Mouse (Mus musculus) thymus, postnatal 25 days (tissue): Measurements from ENCODE around the gene Clec10a.
"Not testable (repeated sequence)": the region's sequence is repeated elsewhere in the genome, so short reads cannot be mapped to it uniquely, and the experiment has no call there.

Experiments used
- DNase-seq: peaks from one replicate; pipeline ENCODE4 v3.0.0; 2022

The Clec10a gene

GRCm38 (mm10) chr11:70155897-70156296 lies at the start of gene Clec10a:
Gene Clec10a (plus strand): TSS chr11:70156197.
- DNase-seq: not testable (repeated sequence)

DNA sequence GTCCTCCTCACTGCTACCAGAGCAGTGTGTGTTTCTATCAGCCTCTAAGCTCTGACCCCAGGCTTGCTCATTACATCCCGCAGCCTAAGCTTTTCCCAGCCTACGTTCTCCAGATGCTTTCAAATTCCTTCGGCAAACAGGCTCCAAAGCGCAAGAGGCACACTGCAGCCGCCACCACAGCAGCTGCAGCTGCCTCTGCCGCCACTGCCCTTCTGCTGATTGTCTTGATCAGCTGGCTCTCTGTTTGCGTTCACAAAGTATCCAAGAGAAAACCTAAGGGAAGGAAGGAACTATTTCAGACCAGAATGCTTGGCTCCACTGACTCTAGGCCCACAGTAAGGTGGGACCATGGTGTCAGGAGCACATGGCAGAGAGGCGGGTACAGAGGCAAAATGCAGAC lies 48.9 kb upstream of the Clec10a start:
- no peak for DNase-seq

- DNase-seq: peak; percentile 63
These were observed 45.9 kb upstream of the Clec10a start for GRCm38 (mm10) chr11:70110146-70110545.

DNA sequence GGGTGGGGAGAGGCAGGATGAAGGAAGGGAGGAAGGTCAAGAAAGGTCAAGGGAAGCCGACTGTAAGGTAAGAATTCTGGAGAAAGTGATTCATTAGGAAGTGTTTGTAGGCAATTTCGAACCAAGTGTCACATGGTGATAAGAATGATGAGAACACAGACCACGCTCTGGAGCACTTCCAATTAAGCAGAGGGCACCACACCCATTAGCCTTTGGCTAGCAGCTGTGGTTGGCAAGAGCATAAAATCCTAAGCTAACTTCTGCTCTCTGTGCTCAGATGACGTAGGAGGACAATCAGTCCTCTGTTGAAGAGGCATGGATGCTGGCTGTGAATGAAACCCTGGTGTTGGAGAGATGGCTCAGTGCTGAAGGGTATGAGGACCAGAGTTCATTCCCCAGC lies 41.4 kb upstream of the Clec10a start:
- no peak for DNase-seq

DNA sequence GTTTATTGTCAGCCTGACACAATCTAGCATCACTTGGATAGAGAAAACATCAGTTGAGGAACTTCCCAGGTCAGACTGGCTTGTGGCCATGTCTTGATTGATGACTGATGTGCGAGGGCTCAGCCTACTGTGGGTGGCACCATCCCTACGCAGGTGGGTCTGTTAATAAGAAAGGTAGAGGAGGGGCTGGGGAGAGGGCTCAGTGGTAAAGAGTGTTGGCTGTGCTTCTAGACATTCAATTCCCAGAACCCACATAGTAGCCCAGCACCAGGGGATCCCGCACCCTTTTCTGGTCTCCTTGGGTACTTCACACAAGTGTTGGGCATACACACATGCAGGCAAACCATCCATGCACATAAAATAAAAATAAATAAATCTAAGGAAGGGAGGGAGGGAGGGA lies 40.1 kb upstream of the Clec10a start:
- DNase-seq: no peak

DNA sequence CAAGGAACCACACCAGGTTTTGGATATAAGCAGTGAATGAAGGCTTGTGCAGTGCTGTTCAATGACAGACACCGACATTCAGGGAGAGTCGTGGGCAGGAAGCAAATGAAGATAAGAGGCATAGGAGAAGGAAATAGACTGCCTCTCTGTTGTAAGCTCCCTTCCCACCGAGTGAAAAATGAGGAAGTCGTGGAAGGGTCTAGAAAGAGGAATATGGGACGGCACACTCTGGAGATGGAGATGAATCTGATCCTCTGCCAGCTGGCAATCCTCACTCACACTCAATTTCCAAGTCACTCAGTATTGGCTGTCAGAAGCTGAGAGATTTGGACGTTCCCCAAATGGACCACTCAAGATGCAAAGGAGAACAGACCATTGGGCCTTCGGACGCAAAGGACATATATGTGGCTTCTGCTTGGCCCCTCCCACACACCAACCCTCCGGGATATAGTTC lies 26.0 kb upstream of the Clec10a start, which contains the start of gene Mgl2:
TSS of gene Mgl2 (plus strand) at position 404 of the 454 bp plus-strand sequence.
- DNase-seq: no peak

GRCm38 (mm10) chr11:70135001-70135400 lies 21.0 kb upstream of the Clec10a start:
- DNase-seq: not testable (repeated sequence)

GRCm38 (mm10) chr11:70135925-70136324 lies 20.1 kb upstream of the Clec10a start:
- DNase-seq: not testable (repeated sequence)

GRCm38 (mm10) chr11:70139171-70139570 lies 16.8 kb upstream of the Clec10a start:
- DNase-seq: no peak

GRCm38 (mm10) chr11:70151072-70151471 lies 4.9 kb upstream of the Clec10a start:
- DNase-seq: no peak

GRCm38 (mm10) chr11:70162336-70162735 lies 6.3 kb downstream of the Clec10a start:
- DNase-seq: no peak

DNA sequence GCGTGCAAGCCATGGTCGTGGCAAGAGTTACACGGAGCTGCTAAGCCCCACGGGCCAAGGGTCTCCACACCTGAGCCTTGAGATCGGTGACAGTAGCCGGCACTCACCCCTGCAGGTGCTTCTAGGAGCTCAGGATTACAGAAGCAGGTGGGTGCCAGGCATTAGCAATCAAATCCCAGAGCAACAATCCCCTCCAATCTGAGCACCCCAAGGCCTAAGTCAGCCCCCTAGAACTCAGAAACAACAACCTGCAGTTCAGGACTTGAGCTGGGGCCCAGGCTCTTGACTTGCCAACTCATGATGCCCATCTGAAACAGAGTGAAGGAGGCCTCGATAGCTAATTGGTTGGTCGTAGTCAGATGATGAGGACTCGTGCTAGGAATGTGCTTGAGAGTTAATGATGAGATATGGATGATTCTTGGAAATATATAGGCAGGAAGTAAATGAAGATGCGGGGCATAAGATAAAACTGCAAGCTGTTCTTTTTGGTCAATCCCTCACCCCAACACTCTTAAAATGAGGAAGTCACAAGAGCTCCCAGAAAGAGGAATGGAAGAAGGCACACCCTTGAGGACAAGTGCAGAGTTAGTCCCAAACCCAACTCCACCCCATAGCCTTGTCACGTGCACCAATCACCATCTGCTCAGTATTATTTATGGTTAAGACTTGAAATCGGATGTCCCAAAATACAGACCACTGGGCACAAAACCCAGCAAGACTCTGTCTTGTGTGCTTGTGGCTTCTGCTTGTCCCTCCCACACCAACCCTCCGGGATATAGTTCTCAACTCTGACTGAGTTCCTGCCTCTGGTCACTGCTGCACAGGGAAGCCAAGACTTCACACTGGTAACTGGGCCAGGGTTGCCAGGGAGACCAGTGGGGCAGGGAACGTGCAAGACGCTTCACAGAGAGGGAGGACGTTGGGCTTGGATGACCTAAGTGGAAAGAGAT lies 10.2 kb downstream of the Clec10a start:
- DNase-seq: no peak

- DNase-seq: no peak
These were observed 12.1 kb downstream of the Clec10a start for GRCm38 (mm10) chr11:70168136-70168535.

- DNase-seq: not testable (repeated sequence)
These were observed 13.5 kb downstream of the Clec10a start for GRCm38 (mm10) chr11:70169471-70169870.

DNA sequence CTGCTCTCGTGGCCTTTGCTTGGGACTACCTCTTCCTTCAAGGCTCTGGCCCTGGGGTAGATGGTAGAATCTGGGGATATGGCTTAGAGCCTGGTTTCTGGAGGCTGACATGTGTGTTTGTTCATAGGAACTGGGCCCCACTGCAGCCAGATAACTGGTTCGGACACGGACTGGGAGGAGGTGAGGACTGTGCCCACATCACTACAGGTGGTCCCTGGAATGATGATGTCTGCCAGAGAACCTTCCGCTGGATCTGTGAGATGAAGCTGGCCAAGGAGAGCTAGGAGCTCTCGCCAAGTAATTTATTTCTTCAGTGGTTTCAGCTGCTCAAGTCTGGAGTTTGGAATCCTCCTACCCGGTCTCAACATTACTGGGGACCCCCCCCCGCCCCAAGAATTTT lies 14.3 kb downstream of the Clec10a start:
- DNase-seq: no peak

- DNase-seq: no peak
These were observed 15.2 kb downstream of the Clec10a start for GRCm38 (mm10) chr11:70171181-70171580.

DNA sequence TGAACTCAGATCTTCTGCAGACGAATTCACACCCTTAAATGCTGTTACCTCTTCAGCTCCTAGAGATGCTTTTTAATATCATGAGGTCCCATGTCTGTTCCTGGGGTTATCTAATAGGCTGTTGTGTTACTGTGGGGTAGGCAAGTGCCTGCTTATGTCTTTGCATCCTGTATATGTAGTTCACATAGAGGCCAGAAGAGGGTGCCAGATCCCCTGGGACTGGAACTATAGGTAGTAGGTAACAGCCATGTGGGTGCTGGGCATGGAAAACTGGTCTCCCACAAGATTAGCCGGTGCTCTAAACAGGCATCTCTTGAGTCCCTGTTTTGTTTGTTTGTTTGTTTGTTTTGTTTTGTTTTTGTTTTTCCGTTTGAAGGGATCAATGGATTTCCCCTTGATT lies 15.8 kb downstream of the Clec10a start:
- DNase-seq: peak; percentile 53

DNA sequence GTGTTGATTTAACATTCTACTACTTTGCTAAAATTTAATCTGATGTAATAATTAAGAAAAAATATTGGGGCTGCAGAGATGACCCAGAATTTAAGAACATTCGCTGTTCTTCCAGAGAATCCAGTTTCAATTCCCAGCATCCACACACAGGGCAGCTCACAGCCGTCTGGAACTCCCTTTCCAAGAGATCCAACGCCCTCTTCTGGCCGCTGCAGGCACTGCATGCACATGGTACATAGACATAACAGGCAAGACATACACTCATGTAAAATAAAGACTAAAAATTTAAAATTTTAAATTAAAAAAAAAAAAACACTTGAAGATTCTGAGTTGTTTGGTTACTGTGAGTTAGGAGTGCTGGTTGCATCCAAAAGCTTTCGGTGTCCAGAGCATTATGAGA lies 16.3 kb downstream of the Clec10a start:
- DNase-seq: no peak

- DNase-seq: no peak
These were observed 18.5 kb downstream of the Clec10a start for GRCm38 (mm10) chr11:70174491-70174890.

DNA sequence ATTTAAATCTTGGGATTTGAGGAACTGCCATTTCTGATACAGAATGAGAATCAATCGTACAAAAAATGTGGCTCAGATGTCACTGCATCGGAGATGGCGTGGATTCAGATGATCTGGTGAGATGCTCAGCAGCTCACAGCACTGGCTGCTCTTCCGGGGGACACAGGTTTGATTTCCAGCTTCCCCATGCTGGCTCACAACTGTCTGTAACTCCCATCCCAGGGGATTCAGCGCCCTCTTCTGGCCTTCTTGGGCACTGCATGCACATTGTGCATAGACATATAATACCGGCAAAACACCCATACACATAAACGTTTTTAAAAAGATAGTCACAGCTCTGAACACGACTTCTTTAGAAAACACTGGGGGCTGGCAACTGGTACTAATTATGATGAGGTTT lies 21.6 kb downstream of the Clec10a start:
- peak; percentile 23 for DNase-seq

DNA sequence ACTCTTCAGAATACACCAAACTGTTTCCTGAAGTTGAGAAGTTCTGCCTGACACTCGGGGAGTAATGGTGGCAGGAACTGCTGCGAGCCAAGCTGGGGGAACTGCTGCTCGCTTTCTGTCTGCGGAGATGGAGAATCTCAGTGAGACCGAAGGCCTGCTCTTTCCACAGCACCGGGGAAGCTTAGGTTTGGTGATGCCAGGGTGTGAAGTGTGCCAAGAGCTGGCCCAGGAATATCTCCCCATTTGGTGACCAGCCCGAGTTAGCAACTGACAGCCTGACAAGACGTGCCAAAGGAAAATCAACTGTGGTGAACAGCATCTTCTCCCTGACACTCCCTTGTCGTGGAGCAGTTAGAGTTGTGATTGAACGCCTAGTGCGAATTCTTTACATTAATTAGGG lies 22.3 kb downstream of the Clec10a start:
- no peak for DNase-seq

GRCm38 (mm10) chr11:70178756-70179155 lies 22.8 kb downstream of the Clec10a start:
- DNase-seq: no peak

GRCm38 (mm10) chr11:70179401-70179800 lies 23.4 kb downstream of the Clec10a start:
- DNase-seq: no peak

GRCm38 (mm10) chr11:70180496-70180895 lies 24.5 kb downstream of the Clec10a start:
- no peak for DNase-seq
